Mouse (Mus musculus) kidney, postnatal 36 days (tissue): ENCODE measurements at regions not wholly inside any gene's neighbourhood (a gene's known extent, or its start where the extent isn't known, plus 50 kb on each side); places are given as distances from the start of the nearest gene placed in this dataset.
A peak's percentile ranks its signal among the peaks of the same experiment; 100 is the strongest.

Experiments
- DNase-seq, 2 experiments: peaks; one replicate each; pipeline ENCODE4 v3.0.0; 2021 to 2022; ENCODE audit warnings: mixed read lengths in 2 of 2

DNA sequence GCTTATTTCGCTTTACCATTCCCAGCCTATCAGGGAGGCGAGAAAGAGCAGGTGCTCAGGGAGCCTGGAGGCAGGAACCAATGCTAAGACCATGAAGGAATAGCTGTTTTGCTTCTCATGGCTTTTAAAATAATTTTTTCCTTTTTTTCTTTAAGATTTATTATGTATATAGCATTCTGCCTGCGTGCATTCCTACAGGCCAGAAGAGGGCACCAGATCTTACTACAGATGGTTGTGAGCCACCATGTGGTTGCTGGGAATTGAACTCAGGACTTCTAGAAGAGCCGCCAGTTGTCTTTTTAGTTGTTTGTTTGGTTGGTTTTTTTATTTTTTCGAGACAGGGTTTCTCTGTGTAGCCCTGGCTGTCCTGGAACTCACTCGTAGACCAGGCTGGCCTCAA, 113.6 kb upstream of the Armc2 start:
- DNase-seq: no peak

DNA sequence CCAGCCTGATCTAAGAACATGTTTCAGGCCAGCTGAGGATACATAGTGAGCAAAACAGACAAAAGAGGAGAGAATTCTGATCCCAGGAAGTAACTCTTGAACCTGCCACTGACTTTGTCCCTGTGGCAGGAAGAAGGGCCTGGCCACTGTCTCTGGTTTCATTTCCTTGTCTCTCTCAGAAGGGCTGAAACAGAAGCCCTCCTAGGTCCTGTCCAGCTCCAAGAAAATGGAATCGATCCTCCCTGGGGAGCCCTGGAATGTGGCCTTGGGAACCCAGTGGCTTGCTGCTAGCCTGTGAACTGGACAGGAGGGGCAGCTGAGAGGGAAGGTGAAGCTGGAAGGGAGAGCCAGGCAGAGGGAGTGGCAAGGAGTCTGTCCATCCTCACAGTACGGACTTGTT, 113.1 kb upstream of the Armc2 start:
- DNase-seq: no peak

GRCm38 (mm10) chr10:42127865-42128419, 109.7 kb upstream of the Armc2 start:
- DNase-seq: peak; percentile 49

- DNase-seq: no peak
Observed at GRCm38 (mm10) chr10:42126816-42127215, 108.6 kb upstream of the Armc2 start.

DNA sequence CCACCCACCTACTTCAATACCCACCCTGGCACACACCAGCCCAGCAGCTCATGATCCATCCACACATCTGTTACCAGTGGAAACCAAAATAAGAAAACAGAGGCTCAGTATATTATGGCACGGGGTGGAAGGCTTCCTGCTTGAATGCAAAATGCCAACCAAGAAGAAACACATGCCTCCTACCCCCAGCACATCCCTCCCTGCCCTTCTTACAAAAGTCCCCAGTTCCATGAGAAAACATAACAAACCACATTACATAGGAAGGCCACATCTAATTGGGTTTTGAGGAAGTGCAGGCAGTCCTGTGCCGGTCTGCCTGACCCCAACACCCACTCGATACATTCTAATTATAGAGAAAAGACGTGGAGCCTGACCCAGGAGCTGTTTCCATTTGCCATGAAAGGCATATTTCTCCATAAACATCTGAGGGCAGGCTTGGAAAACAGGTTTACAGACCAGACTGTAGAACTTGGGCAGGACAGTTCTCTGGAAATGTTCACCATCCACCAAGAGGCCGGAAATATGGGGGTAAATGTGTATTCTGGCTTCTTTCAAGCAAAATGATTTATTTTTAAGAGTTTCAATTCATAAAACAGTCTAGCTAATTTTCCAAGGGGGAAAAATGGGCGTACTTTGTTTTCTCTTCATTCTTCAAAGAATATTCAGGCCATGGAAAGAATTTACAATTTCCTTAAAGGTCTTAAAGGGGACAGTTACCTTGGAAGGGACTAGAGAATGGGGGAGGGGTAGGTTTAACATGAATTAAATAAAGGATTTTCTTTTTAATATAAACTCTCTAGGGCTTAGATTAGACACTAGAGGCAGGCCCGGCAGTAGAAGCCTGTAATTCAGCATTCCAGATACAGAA, 104.8 kb upstream of the Armc2 start:
- no peak for DNase-seq

- no peak for DNase-seq
Observed at GRCm38 (mm10) chr10:42121984-42122383, 103.7 kb upstream of the Armc2 start.

DNA sequence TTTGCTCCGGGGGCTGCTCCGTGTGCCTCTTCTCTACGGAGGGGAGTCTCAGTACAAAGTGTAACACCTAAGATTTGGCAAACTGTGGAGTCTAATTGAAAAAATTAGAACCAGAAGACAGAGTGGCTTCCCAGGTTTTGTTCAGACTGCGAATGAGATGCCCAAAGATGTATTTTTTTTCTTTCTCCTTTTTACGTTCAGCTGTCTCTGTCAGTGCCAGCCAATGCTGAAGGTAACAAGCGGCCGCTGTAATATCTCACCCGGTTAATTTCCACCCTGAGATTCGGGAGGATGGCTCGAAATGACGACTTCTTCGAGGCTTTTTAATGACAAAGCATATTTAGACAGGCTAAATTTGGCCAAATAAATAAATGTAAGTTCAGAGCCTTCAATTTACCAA, 101.1 kb upstream of the Armc2 start:
- no peak for DNase-seq

DNA sequence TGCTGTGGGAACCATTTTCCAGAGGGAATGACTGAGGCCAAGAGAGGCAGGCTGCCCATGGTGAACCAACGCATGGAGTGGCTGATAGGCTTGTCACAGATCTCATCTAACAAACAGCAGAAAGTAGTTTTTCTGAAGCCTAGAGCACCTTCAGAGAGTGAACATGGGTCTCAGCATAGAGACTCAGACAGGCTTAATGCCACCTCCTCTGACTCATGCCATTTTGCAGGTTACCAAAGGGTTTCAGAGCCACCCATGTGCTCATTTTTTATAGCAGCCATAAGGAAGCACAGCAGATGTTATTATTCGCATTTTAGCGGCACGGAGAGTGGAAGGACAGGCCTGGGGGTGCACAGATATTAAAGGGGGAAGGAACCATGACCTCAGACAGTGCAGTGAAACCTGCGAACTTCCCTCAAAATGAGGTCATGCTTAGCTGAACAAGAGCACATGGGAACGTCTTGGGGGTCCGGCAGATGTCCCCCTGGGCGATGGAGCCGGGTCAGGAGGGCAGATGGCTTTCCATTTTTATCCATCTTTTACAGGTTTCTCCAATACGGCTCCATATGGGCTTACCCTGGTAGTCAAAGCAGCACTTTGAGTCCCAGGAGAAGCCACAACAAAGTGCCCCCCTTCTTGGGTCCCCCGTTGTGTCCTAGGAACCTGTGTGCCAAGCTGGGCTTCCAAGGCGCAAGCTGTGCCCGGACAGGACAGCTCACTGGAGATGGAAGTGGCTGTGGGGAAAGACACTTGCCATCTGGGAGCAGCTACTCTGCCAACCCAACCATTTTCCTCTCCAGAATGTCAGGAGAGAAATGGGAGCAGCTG, 100.3 kb upstream of the Armc2 start:
- DNase-seq: no peak

DNA sequence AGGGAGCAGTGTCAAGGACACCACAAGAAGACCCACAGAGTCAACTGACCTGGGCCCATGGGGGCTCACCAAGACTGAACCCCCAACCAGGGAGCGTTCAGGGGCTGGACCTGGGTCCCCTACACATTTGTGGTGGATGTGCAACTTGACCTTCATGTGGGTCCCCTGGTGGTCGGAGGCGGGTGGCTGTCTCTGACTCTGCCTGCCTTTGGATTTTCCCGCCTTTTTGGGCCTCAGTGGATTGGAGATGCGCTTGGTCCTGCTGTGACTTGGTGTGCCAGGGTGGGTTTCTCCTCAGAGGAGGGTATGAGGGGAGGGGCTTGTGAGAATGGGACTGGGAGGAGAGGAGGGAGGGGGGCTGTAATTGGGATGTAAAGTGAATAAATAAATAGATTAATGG, 99.3 kb upstream of the Armc2 start:
- DNase-seq: no peak

- no peak for DNase-seq
Observed at GRCm38 (mm10) chr10:42115920-42116298, 97.7 kb upstream of the Armc2 start.

DNA sequence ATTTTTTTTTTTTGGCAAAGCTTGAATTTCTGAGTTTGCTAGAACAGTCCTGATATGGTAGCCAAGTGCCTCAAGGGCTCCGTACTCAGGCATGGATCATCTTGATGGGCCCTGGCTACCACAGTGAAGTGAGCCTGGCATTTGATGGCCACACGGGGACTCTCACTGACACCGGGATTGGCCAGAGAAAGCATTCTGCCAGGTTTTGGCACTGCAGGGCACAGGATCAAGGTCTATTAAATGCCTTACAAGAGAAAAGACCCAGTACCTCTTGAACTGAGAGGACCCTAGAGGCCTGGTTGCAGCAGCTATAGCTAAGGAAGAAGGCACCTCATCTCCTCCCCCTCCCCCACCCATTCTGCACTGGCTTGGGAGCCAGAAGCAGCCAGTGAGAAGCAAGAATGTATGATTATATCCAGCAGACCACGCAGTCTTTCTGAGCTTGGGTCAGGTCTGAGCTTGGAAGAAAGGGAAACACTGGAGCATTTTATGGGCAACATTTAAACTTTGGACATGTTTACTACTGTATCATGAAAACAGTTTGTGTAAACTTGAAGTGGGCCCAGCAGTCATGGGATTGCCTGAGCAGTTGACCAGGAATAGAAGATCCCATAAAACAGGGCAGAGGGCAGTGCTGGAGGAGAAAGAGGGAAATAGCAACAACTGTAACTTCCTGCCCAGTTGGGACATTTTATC, 97.1 kb upstream of the Armc2 start:
- peak in 1 of 2 experiments; percentile 63 for DNase-seq

GRCm38 (mm10) chr10:42110704-42111103, 92.5 kb upstream of the Armc2 start:
- no peak for DNase-seq

DNA sequence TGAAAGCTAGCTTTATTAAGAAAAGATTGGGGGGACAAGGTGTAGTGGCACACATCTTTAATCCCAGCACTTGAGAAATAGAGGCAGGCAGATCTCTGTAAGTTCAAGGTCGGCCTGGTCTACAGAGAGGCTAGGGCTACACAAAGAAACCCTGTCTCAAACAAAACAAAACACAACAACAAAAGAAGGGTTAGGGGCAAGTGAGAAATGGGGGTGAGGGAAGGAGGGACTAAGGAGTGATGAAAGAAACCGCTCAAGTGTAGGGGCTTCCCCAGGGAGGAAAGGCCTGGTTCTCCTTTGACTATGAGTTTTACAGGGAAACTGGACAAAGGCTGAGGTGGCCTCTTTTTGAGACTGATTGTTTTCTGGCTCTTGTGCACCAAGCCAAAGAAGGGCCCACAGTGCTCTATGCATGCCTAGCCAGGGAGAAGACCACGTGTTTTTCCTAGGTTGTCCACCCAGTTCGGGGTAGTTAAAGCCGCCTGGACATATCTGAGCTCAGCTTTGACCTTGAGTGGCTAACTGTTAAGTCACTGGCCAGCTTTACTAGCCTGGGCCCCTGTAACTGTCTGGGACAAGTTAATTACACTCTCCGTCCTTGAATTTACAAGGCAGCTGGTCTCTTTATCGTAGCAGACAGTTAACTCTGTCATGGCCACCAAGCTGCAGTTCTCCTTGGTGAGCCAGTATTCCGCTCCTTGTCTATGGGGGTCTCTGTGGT, 90.2 kb upstream of the Armc2 start:
- DNase-seq: peak; percentile 27 to 69

- DNase-seq: no peak
Observed at GRCm38 (mm10) chr10:42107437-42108293, 89.4 kb upstream of the Armc2 start.

- no peak for DNase-seq
Observed at GRCm38 (mm10) chr10:42106611-42107010, 88.4 kb upstream of the Armc2 start.

DNA sequence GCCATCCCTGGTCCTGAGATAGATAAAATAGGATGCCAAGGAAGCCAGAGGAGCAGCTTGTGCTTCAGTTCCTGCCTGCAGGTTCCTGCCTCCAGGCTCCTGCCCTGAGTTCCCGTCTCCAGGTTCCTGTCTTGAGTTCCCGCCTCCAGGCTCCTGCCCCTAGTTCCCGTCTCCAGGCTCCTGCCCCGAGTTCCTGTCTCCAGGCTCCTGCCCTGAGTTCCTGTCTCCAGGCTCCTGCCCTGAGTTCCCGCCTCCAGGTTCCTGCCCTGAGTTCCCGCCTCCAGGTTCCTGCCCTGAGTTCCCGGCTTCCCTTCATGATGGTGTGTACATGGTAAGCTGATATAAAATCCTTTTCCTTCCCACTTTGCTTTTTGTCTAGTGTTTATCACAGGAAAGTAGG, 86.8 kb upstream of the Armc2 start:
- no peak for DNase-seq

DNA sequence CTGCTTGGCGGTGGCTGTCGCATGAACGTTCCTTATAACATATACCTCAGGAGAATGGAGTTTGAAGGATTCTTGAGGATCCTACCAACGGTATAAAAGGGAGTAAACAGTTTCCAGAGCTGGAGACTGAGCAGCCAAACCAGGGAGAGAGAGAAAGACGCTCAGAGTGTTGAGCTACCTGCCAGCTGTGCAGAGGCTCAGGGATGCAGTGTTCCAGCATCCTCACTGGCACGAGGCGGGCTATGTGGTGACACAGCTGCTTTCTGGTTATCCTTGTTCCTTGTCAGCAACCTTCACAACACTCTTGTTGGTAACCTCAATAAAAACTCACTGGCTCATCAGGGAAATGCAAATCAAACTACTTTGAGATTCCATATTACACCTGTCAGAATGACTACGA, 84.1 kb upstream of the Armc2 start:
- DNase-seq: no peak

GRCm38 (mm10) chr10:42101096-42101495, 82.9 kb upstream of the Armc2 start:
- DNase-seq: no peak

- no peak for DNase-seq
Observed at GRCm38 (mm10) chr10:42096924-42097323, 78.7 kb upstream of the Armc2 start.

DNA sequence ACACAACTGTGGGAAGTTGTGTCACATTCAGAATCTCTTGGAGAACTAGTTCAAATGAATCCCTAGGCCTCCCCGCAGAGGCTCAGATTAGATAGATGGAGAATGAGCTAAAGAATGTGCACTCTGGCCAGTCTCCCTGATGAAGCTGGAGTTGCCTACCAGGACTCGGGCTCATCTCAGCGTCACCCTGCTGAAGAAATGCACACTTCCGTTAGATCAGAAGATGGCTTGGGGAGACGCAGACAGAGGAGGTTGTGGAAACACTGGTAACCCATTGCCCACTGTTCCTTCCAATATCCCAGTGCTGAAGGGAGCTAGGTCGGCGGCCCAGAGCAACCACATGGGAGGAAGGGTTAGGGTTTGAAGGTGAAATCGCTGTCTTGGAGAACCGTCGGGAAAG, 77.7 kb upstream of the Armc2 start:
- DNase-seq: no peak

DNA sequence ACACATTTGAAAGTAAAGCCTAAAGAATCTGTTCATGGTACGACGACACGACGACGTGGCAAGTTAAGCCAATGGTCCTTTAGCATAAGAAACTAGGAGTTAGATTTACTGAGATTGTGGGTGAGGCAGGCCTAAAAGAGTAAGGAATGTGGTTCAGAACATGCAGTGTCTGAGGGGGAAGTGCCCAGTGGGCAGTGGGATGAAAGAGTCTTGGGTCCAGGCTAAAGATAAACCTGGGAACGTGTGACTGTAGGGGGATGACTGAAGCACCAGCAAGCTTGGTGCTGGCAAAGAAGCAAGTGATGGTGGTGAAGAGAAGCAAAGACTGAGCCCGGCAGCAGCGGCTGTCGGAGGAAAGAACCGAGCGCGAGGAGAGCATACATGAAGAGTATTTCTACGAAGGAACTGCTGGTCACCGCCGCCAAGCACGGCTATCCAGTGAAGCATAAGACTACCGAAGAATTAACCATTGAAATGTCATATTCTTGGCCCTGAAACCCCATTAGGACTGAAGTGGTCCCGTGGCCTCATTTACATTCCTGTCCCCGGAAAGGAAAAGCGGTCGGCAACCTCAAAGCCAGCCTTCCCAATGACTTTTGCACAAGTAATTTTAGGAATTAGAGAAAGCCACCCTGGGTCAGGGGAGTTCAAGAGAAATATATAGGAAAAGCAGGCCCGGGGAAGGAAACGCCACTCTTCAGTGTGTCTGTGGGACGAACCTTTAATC, 76.2 kb upstream of the Armc2 start:
- DNase-seq: no peak
